Mouse (Mus musculus) forebrain, embryonic 13.5 days (tissue): Measurements from ENCODE around the gene Shoc2. TPM values are rescaled to one million over a fixed set of nuclear protein-coding genes. Genes with fewer than 3 reads are reported as not detected.

Source experiments
- ATAC-seq: fragments of 200-750 bp; cut with Nextera tagmentation; 2 replicates; pipeline ENCODE4 v1.8.0; 2017
- H3K27ac ChIP-seq: fragments of 300-500 bp; sonication (generic); 2 replicates; pipeline ENCODE4 v1.5.1; 2015; ENCODE audit warnings: inconsistent platforms, mild to moderate bottlenecking, moderate library complexity
- H3K27me3 ChIP-seq: fragments of 300-500 bp; sonication (generic); 2 replicates; pipeline ENCODE4 v1.6.1; 2015; ENCODE audit warnings: mild to moderate bottlenecking, inconsistent platforms
- H3K36me3 ChIP-seq: fragments of 300-500 bp; sonication (generic); 2 replicates; pipeline ENCODE4 v1.6.1; 2015; ENCODE audit warnings: mild to moderate bottlenecking, inconsistent platforms; ENCODE audit not compliant: poor library complexity, severe bottlenecking
- H3K4me1 ChIP-seq: fragments of 300-500 bp; sonication (generic); 2 replicates; pipeline ENCODE4 v1.6.1; 2015; ENCODE audit warnings: inconsistent platforms
- H3K4me2 ChIP-seq: fragments of 300-500 bp; sonication (generic); 2 replicates; pipeline ENCODE4 v1.6.1; 2015; ENCODE audit warnings: inconsistent platforms, mild to moderate bottlenecking, moderate library complexity
- H3K4me3 ChIP-seq: fragments of 300-500 bp; sonication (generic); 2 replicates; pipeline ENCODE4 v1.5.1; 2015; ENCODE audit warnings: mild to moderate bottlenecking, inconsistent platforms
- H3K9ac ChIP-seq: fragments of 300-500 bp; sonication (generic); 2 replicates; pipeline ENCODE4 v1.6.1; 2015; ENCODE audit warnings: mild to moderate bottlenecking, inconsistent platforms
- H3K9me3 ChIP-seq: fragments of 300-500 bp; sonication (generic); replicated peaks from 2 replicates; pipeline ENCODE4 v1.6.1; 2016; ENCODE audit warnings: inconsistent platforms
- WGBS: fragments of 180-500 bp; shearing (Covaris S2); methylation state at CpG from one replicate; pipeline ENCODE4 v1.1.7; 2015; 5-methylcytosine and 5-hydroxymethylcytosine counted together
- polyA plus RNA-seq: library from polyadenylated mRNA; unstranded; fragments of >200 nt; fragmentation: Nextera tagmentation; extraction: Ambion mirVana; gene quantifications from 2 replicates; pipeline ENCODE4 v1.2.1, GENCODE M21; 2015

Shoc2 gene
- polyA plus RNA-seq, 1 experiment from 2014 or later, result 55.7 TPM

DNA sequence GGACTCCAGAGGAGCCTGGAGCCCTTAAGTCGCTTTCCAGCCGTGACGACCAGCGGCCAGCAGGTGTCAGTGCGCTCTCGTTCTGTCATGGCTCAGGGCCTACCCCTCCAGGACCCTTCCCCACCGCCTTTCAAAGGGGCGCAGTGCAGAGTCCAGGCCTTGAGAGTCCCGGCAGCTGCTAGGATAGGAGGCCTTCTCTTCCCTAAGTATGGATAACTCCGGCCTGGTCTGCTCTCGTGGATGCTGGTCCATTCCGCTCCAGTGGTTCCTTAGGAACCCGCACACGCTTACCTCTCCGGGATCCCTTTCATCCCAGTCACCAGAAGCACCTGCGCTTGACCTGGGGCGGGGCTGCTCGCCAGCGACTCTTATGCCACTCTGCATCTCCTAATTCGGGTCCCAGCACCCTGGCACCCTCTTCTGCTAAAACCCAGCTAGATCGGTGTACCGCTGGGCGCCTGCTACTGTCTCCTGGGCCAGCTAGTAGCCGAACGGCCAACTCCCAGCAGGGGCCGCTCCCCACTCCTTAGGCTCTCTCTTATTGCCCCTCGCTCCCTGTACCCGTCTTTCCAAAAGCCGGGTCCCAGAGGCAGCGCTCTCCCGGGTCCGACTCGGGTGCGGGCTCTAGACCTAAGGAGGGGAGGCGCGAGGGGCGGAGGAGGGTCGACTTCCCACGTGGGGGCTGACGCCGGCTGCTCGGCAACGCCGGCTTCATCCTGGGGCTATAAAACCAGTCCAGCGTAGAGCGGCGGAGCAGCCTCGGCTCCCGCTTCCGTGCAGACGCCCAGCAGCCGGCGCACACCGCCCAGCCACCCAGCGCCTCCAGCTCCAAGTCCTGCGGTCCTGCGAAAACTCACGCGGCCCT, 100.6 kb downstream of the Shoc2 start:
- H3K27ac ChIP-seq, result no peak overlapping the region
- WGBS, result under 1% methylated on average over 58 of the region's 59 CpGs

DNA sequence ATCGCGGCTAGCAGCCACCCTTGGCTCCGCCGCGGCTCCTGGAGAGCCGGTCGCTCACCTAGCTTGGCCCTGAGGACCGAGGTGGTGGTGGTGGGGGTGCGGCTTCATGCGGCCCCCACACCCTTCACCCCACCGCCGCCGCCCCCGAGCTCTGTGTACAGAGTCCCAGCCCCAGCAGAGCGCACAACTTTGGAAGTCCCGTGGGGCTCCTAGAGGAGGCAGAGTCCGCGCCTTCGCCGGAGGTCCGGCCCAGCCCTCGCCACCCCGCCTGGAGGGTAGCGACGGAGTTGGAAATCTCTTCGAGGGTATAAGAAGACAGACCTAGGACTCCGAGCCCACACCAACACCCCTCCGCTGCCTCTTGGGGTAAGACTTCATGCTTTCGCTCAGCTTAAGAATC, 101.3 kb downstream of the Shoc2 start:
- Histone ChIP-seq H3K4me1 (peaks cover 39% of the 10 kb centered on the region), H3K9ac (peak overlapping the region; percentile 72), H3K4me2 (peak overlapping the region; percentile 100), H3K27ac (no peak overlapping the region), H3K36me3 (no peaks in the 10 kb centered on the region), H3K9me3 (no peaks in the 10 kb centered on the region), H3K4me3 (peak overlapping the region; percentile 57), H3K27me3 (peaks cover 56% of the 10 kb centered on the region)
- 2% methylated on average over 29 of the region's 29 CpGs for WGBS
- ATAC-seq, result peak; percentile 28

More for the DNA sequence above, 100.6 kb downstream of the Shoc2 start:
- Histone ChIP-seq H3K27me3 (peaks cover 51% of the 10 kb centered on the region), H3K9ac (peak overlapping the region; percentile 72), H3K4me2 (peak overlapping the region; percentile 100), H3K4me3 (peak overlapping the region; percentile 57), H3K36me3 (no peaks in the 10 kb centered on the region), H3K4me1 (peaks cover 39% of the 10 kb centered on the region), H3K9me3 (no peaks in the 10 kb centered on the region)
- peak; percentile 88 for ATAC-seq

DNA sequence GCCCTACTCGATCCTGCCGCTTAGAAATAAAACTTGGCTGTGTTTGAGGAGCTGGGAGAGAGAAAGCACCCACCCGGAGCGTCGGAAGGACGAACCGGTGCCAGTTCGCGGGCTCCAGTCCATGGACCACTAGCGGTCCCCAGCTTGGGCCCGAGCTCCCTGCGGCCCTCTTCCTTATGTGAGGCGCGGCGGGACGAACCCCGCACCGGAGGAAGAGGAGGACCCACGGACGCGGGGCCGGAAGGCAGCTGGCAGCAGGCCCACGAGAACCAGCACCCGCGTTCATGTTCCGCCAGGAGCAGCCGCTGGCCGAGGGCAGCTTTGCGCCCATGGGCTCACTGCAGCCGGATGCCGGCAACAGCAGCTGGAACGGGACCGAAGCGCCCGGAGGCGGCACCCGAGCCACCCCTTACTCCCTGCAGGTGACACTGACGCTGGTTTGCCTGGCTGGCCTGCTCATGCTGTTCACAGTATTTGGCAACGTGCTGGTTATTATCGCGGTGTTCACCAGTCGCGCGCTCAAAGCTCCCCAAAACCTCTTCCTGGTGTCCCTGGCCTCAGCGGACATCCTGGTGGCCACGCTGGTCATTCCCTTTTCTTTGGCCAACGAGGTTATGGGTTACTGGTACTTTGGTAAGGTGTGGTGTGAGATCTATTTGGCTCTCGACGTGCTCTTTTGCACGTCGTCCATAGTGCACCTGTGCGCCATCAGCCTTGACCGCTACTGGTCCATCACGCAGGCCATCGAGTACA, 102.0 kb downstream of the Shoc2 start:
- Histone ChIP-seq H3K4me3 (peak overlapping the region; percentile 57), H3K9me3 (no peaks in the 10 kb centered on the region), H3K27me3 (peaks cover 62% of the 10 kb centered on the region), H3K4me2 (peak overlapping the region; percentile 100), H3K36me3 (no peaks in the 10 kb centered on the region), H3K27ac (no peak overlapping the region), H3K4me1 (peaks cover 34% of the 10 kb centered on the region), H3K9ac (peak overlapping the region; percentile 72)
- no peak for ATAC-seq
- 1% methylated on average over 52 of the region's 55 CpGs for WGBS

DNA sequence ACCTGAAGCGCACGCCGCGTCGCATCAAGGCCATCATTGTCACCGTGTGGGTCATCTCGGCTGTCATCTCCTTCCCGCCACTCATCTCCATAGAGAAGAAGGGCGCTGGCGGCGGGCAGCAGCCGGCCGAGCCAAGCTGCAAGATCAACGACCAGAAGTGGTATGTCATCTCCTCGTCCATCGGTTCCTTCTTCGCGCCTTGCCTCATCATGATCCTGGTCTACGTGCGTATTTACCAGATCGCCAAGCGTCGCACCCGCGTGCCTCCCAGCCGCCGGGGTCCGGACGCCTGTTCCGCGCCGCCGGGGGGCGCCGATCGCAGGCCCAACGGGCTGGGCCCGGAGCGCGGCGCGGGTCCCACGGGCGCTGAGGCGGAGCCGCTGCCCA, 102.6 kb downstream of the Shoc2 start:
- Histone ChIP-seq H3K4me2 (peak overlapping the region; percentile 100), H3K27me3 (peaks cover 64% of the 10 kb centered on the region), H3K27ac (no peak overlapping the region)

DNA sequence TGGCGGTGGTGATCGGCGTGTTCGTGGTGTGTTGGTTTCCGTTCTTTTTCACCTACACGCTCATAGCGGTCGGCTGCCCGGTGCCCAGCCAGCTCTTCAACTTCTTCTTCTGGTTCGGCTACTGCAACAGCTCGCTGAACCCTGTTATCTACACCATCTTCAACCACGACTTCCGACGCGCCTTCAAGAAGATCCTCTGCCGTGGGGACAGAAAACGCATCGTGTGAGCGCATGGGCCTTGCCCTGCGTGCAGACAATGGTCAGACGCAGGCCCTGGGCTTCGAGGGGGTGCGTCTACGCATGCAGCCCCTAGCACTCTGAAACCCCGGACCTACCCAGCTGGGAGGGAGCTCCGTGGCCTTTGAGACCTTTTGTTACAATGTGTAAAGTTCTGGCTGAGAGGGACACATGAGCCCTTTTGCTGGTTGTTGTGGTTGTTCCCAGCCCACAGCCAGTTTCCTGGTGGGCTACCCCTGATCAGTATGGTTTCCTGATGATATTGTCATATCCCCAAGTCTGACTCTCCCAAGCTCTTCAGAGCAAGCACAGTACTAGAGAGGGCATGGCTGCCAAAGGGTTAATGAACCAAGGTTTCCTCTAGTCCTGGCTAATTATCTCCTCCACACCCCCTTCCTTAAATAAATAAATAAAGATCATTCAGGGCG, 103.4 kb downstream of the Shoc2 start:
- no peak for ATAC-seq
- Histone ChIP-seq H3K4me1 (peaks cover 34% of the 10 kb centered on the region), H3K27ac (no peak overlapping the region), H3K9ac (peak overlapping the region; percentile 72; the same call in 1 of the 2 replicates), H3K36me3 (no peaks in the 10 kb centered on the region), H3K4me3 (peak overlapping the region; percentile 57), H3K9me3 (no peaks in the 10 kb centered on the region), H3K27me3 (peaks cover 66% of the 10 kb centered on the region), H3K4me2 (peak overlapping the region; percentile 100)
- 1% methylated on average over 27 of the region's 27 CpGs for WGBS

More for the DNA sequence above, 102.6 kb downstream of the Shoc2 start:
- H3K9ac ChIP-seq, result peak overlapping the region; percentile 72
- peaks cover 34% of the 10 kb centered on the region for H3K4me1 ChIP-seq
- H3K4me3 ChIP-seq, result peak overlapping the region; percentile 57
- no peaks in the 10 kb centered on the region for H3K36me3 ChIP-seq
- ATAC-seq, result no peak
- H3K9me3 ChIP-seq, result no peaks in the 10 kb centered on the region
- under 1% methylated on average over 46 of the region's 46 CpGs for WGBS

DNA sequence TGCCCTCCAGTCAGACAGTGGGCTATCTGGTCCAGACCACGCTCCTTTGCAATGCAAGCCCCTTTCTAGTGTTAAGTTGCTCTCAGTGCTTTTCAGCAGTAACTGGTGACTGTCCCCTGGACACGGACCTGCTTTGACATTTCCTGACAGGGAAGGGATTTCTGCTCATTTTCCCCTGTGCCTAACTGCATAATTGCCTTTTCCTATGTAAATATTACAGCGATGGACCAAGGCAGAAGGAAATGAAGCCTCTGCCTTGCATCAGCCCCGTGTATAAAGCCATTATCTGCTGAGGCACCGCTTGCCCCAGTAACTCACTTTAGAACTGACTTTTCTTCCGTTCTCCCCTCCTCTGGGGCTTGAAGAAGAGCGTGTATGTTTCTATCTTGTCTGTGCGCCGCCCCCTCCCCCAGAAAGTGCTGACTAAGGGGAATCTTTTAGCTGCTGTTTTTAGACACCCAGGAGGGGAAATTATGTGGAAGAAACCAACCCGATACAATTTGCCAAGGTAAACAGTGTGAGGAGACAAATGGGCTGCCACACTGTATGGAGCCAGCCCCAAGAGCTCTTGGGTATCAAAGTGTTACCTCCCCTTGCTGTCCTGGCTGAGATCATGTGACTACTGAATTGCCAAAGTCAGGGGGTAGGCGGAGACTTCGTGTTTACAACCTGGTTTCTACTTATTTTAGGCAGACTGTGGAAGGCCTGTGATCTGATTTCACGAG, 104.2 kb downstream of the Shoc2 start:
- no peak for ATAC-seq
- Histone ChIP-seq H3K27ac (no peak overlapping the region), H3K27me3 (peaks cover 66% of the 10 kb centered on the region), H3K4me1 (peaks cover 34% of the 10 kb centered on the region), H3K9ac (no peak overlapping the region), H3K4me2 (peak overlapping the region; percentile 100; the same call in 1 of the 2 replicates), H3K36me3 (no peaks in the 10 kb centered on the region), H3K4me3 (no peak overlapping the region), H3K9me3 (no peaks in the 10 kb centered on the region)
- 14% methylated on average over 13 of the region's 13 CpGs for WGBS

DNA sequence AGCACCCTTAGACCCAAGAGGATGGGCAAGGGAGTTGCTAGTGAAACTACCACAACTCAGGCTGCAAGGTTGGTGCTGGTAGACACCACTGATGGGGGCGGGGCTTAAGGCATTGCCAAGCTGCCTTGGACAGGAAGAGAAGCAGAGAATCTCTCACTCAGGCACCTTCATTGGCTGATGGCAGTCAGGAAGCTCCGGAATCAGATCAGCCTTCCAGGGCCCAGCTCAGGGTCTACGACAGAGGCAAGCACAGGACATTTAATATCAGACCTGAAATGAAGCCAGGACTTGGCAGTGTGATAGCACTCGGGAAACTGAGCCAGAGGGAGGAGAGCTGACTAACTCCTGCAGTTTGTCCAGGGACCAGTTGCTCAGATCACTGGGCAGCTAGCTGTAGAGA, 107.5 kb downstream of the Shoc2 start:
- ATAC-seq, result no peak
- Histone ChIP-seq H3K36me3 (no peaks in the 10 kb centered on the region), H3K9me3 (no peaks in the 10 kb centered on the region), H3K4me1 (peaks cover 15% of the 10 kb centered on the region), H3K4me3 (no peak overlapping the region), H3K27me3 (peaks cover 46% of the 10 kb centered on the region), H3K27ac (no peak overlapping the region), H3K4me2 (no peak overlapping the region), H3K9ac (no peak overlapping the region)
- 79% methylated on average over 4 of the region's 4 CpGs for WGBS

DNA sequence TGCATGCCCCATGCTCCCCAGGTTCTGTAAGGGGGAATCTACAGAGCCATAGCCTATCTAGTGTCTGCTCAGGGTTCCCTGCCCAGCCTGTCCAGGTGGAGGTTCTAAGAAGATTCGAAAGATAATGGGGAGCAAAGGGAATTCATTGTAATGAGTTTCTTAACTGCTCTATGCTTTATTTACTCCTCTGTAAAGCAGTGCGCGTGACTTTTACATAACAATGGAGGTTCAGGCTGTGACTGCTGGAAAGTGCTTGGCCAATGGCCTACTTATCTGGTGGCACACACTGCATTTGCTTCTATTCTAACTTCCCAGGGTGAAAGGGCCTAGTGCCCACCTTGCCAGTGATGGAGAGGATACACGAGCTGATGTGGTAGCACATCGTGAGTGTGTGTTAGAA, 111.7 kb downstream of the Shoc2 start:
- Histone ChIP-seq H3K4me2 (no peak overlapping the region), H3K9ac (no peak overlapping the region), H3K4me1 (no peaks in the 10 kb centered on the region), H3K27me3 (peaks cover 7% of the 10 kb centered on the region; the same call in 1 of the 2 replicates), H3K27ac (no peak overlapping the region), H3K9me3 (no peaks in the 10 kb centered on the region), H3K4me3 (no peak overlapping the region), H3K36me3 (no peaks in the 10 kb centered on the region)
- ATAC-seq, result no peak
- WGBS, result 41% methylated on average over 5 of the region's 5 CpGs

DNA sequence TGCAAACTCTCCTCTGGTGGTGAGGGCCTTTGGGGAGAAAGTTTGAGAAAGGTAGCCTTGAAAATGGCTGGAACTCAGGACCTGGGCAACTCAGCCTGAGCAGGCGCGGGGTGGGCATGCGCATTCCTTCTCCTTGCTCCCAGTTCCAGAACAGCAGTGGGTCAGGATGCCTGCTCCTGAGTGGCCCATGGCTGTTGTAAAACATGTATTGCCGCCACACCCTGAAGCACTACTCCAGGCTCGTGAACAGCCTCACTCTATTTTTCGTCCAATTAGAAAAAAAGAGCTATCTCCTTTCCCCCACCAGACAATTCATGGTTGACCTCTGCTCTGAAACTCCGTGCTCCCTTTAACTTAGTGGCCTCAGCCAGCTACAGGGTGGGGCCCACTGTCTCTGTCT, 124.3 kb downstream of the Shoc2 start:
- no peak for ATAC-seq
- no peaks in the 10 kb centered on the region for H3K9me3 ChIP-seq
- WGBS, result 88% methylated on average over 7 of the region's 7 CpGs
- H3K4me2 ChIP-seq, result no peak overlapping the region
- no peak overlapping the region for H3K9ac ChIP-seq
- no peak overlapping the region for H3K4me3 ChIP-seq
- H3K27ac ChIP-seq, result no peak overlapping the region
- H3K27me3 ChIP-seq, result no peaks in the 10 kb centered on the region
- H3K36me3 ChIP-seq, result no peaks in the 10 kb centered on the region
- no peaks in the 10 kb centered on the region for H3K4me1 ChIP-seq

DNA sequence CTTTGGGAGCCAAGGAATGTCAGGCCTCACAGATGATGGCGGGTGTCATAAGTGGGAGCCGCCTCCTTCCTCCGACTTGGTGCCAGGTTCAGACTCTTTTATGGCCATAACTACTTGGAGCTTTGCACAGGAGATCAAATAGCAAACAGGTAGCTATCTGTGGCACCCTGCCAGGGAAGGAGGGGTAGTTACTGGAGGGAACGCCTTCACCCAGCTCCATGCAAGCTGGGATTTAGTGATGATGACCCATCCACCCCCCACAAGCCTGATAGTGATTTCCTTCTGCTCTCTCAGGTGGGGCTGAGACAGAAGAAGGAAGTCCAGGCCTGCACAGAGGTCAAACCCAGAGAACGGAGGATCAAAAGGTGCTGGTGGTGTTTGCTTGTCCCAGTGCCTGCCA, 126.4 kb downstream of the Shoc2 start:
- 87% methylated on average over 5 of the region's 5 CpGs for WGBS
- H3K4me1 ChIP-seq, result no peaks in the 10 kb centered on the region
- ATAC-seq, result no peak
- H3K27me3 ChIP-seq, result no peaks in the 10 kb centered on the region
- H3K4me2 ChIP-seq, result no peak overlapping the region
- no peak overlapping the region for H3K27ac ChIP-seq
- no peaks in the 10 kb centered on the region for H3K9me3 ChIP-seq
- H3K9ac ChIP-seq, result no peak overlapping the region
- H3K36me3 ChIP-seq, result no peaks in the 10 kb centered on the region
- no peak overlapping the region for H3K4me3 ChIP-seq

DNA sequence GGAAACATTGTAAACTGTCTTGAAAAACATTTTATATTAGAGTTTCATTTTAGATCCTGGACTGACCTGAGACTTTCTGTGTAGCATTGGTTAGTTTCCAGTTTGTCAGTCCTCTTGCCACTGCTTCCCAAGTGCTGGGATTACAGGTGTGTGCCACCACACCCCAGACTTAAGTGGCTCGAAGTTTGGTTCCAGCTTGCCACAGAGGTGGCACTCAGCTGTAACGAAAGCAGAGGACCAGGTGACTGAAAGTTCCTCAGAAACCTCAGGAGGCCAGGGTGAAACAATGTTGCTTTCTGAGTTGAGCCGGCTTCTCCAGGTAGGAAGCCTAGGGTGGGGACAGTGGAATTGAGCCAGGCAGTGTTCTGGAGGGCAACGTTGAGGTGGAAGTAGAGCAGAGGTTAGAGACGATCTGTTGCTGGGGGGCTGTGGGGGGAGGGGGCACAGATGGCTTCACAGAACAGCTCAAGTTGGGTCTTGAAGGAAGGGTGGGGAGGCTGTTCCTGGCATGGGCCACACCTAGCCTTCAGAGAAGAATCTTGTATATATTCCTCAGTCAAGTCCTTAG, 128.2 kb downstream of the Shoc2 start:
- Histone ChIP-seq H3K4me2 (no peak overlapping the region), H3K27ac (no peak overlapping the region), H3K36me3 (no peaks in the 10 kb centered on the region), H3K27me3 (no peaks in the 10 kb centered on the region), H3K9me3 (no peaks in the 10 kb centered on the region), H3K4me1 (peaks cover 10% of the 10 kb centered on the region), H3K4me3 (no peak overlapping the region), H3K9ac (no peak overlapping the region)
- 85% methylated on average over 5 of the region's 5 CpGs for WGBS
- no peak for ATAC-seq
